Mouse (Mus musculus) ES-E14 (cell line): ENCODE measurements at regions not wholly inside any gene's neighbourhood (a gene's known extent, or its start where the extent isn't known, plus 50 kb on each side); places are given as distances from the start of the nearest gene placed in this dataset.

Source experiments
- DNase-seq: peaks from one replicate; pipeline ENCODE4 v3.0.0-alpha.2; 2013; ENCODE audit warnings: low read depth, low spot score
- H3K27ac ChIP-seq: 2 replicates; pipeline ENCODE4 v1.5.1; 2012; ENCODE audit warnings: low read depth, mild to moderate bottlenecking, low read length, moderate library complexity, mixed read lengths; ENCODE audit not compliant: poor library complexity, insufficient read depth, severe bottlenecking
- H3K36me3 ChIP-seq: 2 replicates; pipeline ENCODE4 v1.6.1; 2012; ENCODE audit warnings: mild to moderate bottlenecking, low read length, moderate library complexity, mixed read lengths; ENCODE audit not compliant: control insufficient read depth, poor library complexity, insufficient read depth, severe bottlenecking
- H3K4me1 ChIP-seq, 2 experiments: fragments of 150-350 bp in 1 of 2; sonication (generic) in 1 of 2; 2 replicates each; pipeline ENCODE4 v1.6.1; 2012; ENCODE audit warnings: low read length in 2 of 2, mild to moderate bottlenecking in 1 of 2, mixed read lengths in 1 of 2; ENCODE audit not compliant: control insufficient read depth in 2 of 2, insufficient read depth in 2 of 2, poor library complexity in 1 of 2
- H3K4me3 ChIP-seq, 2 experiments: fragments of 150-350 bp in 1 of 2; sonication (generic) in 1 of 2; 2 replicates each; pipeline ENCODE4 v1.5.1; 2012; ENCODE audit warnings: low read length in 2 of 2, low read depth in 1 of 2, mild to moderate bottlenecking in 1 of 2, mixed read lengths in 1 of 2; ENCODE audit not compliant: insufficient read depth in 1 of 2, poor library complexity in 1 of 2, severe bottlenecking in 1 of 2
- H3K9ac ChIP-seq: 2 replicates; pipeline ENCODE4 v1.6.1; 2012; ENCODE audit warnings: low read depth, mild to moderate bottlenecking, low read length, mixed read lengths; ENCODE audit not compliant: poor library complexity, insufficient read depth, severe bottlenecking
- H3K9me3 ChIP-seq: fragments of 150-350 bp; sonication (generic); 2 replicates; pipeline ENCODE4 v1.6.1; 2012; ENCODE audit warnings: low read depth, mild to moderate bottlenecking, low read length; ENCODE audit not compliant: control insufficient read depth, insufficient read depth
- CHD2 ChIP-seq: IDR thresholded peaks from 2 replicates; pipeline ENCODE4 v1.6.1; 2014; ENCODE audit warnings: mild to moderate bottlenecking, low read depth, low read length, inconsistent platforms
- HCFC1 ChIP-seq: IDR thresholded peaks from 2 replicates; pipeline ENCODE4 v1.6.1; 2012; ENCODE audit warnings: low read length, inconsistent platforms, borderline replicate concordance; ENCODE audit not compliant: insufficient read depth
- MAFK ChIP-seq: IDR thresholded peaks from 2 replicates; pipeline ENCODE4 v1.6.1; 2014; ENCODE audit warnings: mild to moderate bottlenecking, low read depth, low read length, inconsistent platforms; ENCODE audit not compliant: insufficient read depth
- ZC3H11A ChIP-seq: IDR thresholded peaks from 2 replicates; pipeline ENCODE4 v1.6.1; 2012; ENCODE audit warnings: low read depth, mild to moderate bottlenecking, inconsistent platforms, low read length, borderline replicate concordance
- ZNF384 ChIP-seq: IDR thresholded peaks from 2 replicates; pipeline ENCODE4 v1.6.1; 2012; ENCODE audit warnings: low read depth, low read length, inconsistent platforms
- in situ Hi-C, 2 experiments: fragments of 600-800 bp; cut with MboI; formaldehyde crosslinking; loops; one replicate each; pipeline ENCODE4 v1.15.1; 2025; ENCODE audit warnings: low sequenced_read_pairs in 2 of 2, inconsistent platforms in 1 of 2; ENCODE audit not compliant: unreplicated experiment in 2 of 2

GRCm38 (mm10) chr3:148167556-148167955 lies 822.8 kb downstream of the Adgrl2 start:
- Histone ChIP-seq H3K36me3 (no peaks in the 10 kb centered on the region), H3K4me3 (no peak overlapping the region), H3K9ac (no peak overlapping the region), H3K9me3 (no peaks in the 10 kb centered on the region), H3K4me1 (no peaks in the 10 kb centered on the region), H3K27ac (no peak overlapping the region)
- in situ Hi-C loops = no loop called here
- TF ChIP-seq ZC3H11A (no peak), HCFC1 (no peak), CHD2 (no peak), ZNF384 (no peak), MAFK (no peak)
- no peak for DNase-seq

GRCm38 (mm10) chr3:148159059-148159458 lies 831.3 kb downstream of the Adgrl2 start:
- TF ChIP-seq ZC3H11A (no peak), HCFC1 (no peak), MAFK (no peak), CHD2 (no peak), ZNF384 (no peak)
- no peaks in the 10 kb centered on the region for H3K4me1 ChIP-seq
- no peak overlapping the region for H3K9ac ChIP-seq
- no peak overlapping the region for H3K4me3 ChIP-seq
- DNase-seq = no peak
- in situ Hi-C loops = no loop called here
- H3K36me3 ChIP-seq = no peaks in the 10 kb centered on the region
- no peak overlapping the region for H3K27ac ChIP-seq
- no peaks in the 10 kb centered on the region for H3K9me3 ChIP-seq

GRCm38 (mm10) chr3:148158533-148158932 lies 831.8 kb downstream of the Adgrl2 start:
- TF ChIP-seq ZNF384 (no peak), HCFC1 (no peak), ZC3H11A (no peak), CHD2 (no peak), MAFK (no peak)
- in situ Hi-C loops = no loop called here
- Histone ChIP-seq H3K4me1 (no peaks in the 10 kb centered on the region), H3K27ac (no peak overlapping the region), H3K9me3 (no peaks in the 10 kb centered on the region), H3K36me3 (no peaks in the 10 kb centered on the region), H3K9ac (no peak overlapping the region), H3K4me3 (no peak overlapping the region)
- DNase-seq = no peak

- no peaks in the 10 kb centered on the region for H3K36me3 ChIP-seq
- TF ChIP-seq MAFK (no peak), HCFC1 (no peak), ZC3H11A (no peak), ZNF384 (no peak), CHD2 (no peak)
Observed at GRCm38 (mm10) chr3:148143776-148144175, 846.6 kb downstream of the Adgrl2 start.

GRCm38 (mm10) chr3:148136791-148137251 lies 853.5 kb downstream of the Adgrl2 start:
- in situ Hi-C loops = no loop called here
- Histone ChIP-seq H3K4me1 (no peaks in the 10 kb centered on the region), H3K4me3 (no peak overlapping the region), H3K36me3 (no peaks in the 10 kb centered on the region), H3K27ac (no peak overlapping the region), H3K9ac (no peak overlapping the region), H3K9me3 (no peaks in the 10 kb centered on the region)
- DNase-seq = no peak
- no peak for TF ChIP-seq CHD2

More at GRCm38 (mm10) chr3:148143776-148144175, 846.6 kb downstream of the Adgrl2 start:
- H3K4me1 ChIP-seq = no peaks in the 10 kb centered on the region
- DNase-seq = no peak
- H3K9me3 ChIP-seq = no peaks in the 10 kb centered on the region
- in situ Hi-C loops = no loop called here
- no peak overlapping the region for H3K27ac ChIP-seq
- no peak overlapping the region for H3K4me3 ChIP-seq
- no peak overlapping the region for H3K9ac ChIP-seq
